Mouse (Mus musculus) thymus, adult 2 months (tissue): Measurements from ENCODE around the gene Golga1.

Source experiments
- CTCF ChIP-seq: fragments of 200-500 bp; IDR thresholded peaks from 2 replicates; pipeline ENCODE4 v1.5.1; 2012; ENCODE audit warnings: mild to moderate bottlenecking, control low read depth, low read length, moderate library complexity, borderline replicate concordance; ENCODE audit not compliant: control insufficient read depth, poor library complexity, insufficient read depth; ENCODE audit errors: extremely low read depth
- POLR2A ChIP-seq: fragments of 200-500 bp; IDR thresholded peaks from 2 replicates; pipeline ENCODE4 v1.6.1; 2012; ENCODE audit warnings: mild to moderate bottlenecking, low read length, control low read depth, moderate library complexity; ENCODE audit not compliant: control insufficient read depth, poor library complexity, insufficient read depth; ENCODE audit errors: extremely low read depth

DNA sequence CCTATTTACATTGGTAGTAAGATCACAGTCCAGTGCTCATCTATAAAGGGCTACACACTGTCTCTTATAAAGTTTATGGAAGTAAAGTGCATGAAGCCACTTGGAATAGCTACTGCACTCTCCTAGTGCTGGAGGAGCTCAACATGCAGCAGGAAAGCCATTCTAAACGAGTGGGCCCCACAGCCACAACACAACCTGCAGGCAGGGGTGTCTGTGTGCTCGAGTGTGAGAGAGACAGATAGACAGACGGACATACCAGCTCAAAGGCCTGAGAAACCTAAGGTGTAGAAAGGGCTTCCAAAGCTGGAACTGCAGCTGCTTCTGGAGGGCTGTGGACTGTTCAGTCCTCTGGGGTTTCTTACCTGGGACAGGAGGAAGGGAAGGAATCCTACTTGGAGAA lies 48.8 kb downstream of the Golga1 start:
- TF ChIP-seq POLR2A = no peak
- no peak for TF ChIP-seq CTCF
